Mouse (Mus musculus): ENCODE results near the gene Uqcc2.

The Uqcc2 gene

DNA sequence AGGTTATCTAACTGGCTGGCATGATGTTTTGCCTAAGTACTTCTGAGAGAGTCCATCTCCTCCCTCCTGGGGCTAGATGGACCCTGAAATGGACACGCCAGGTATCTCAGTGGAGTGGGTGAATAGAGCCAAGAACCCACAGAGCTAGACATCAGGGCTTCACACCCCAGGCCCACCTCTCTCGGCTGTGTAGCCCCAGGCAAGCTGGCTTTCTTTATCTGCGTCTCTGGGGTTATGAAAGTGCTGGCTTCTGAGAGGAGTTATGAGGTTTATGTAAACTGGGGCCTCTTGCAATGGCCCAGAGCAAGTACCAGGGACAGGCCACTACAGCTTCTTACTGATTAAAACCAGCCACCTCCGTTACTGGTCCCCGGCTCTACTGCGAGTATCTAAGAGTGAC is 21.2 kb upstream of the Uqcc2 start:
- DNase-seq (ENCODE audit: low read depth) = no peak

DNA sequence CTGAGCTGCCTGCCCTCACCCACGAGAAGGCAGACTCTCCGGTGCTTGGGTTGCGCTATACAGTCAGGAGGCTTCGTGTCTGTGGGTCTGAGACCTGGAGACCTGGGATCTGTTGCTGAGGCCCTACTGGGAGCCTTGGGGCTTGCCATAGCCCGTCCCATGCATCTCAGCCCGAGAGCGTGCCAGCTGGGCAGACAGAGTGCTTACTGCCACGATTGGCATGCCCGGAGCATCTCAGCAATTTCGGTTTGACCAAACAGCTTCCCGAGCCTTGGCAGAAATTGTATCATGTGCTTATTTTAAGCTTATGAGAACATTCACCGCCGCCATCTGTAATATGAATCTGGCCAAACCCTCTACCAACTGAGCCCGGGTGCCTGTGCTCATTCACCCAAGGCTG is 20.5 kb upstream of the Uqcc2 start:
- DNase-seq (ENCODE audit: low read depth) = no peak

DNA sequence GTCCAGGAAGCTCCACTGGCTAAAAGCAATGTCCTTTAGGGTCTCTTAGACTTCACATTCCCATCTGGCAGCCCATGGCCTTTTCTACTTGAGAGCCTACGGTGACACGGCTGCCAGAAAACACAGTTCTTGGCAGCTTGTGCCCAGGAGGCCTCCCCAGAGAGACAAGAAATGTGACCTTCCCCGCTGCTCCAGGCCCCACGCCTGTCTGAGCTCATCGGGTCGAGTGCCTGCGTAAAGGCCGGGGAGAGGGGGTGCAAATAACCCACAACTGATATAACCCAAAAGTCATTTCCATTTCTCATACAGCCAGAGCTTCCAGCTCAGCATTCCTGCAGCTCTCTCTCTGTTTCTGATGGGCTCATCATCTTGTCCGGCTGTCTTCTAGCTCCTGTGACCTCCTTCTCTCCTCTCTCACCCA is 20.1 kb upstream of the Uqcc2 start:
- no peak for DNase-seq (ENCODE audit: low read depth)

DNA sequence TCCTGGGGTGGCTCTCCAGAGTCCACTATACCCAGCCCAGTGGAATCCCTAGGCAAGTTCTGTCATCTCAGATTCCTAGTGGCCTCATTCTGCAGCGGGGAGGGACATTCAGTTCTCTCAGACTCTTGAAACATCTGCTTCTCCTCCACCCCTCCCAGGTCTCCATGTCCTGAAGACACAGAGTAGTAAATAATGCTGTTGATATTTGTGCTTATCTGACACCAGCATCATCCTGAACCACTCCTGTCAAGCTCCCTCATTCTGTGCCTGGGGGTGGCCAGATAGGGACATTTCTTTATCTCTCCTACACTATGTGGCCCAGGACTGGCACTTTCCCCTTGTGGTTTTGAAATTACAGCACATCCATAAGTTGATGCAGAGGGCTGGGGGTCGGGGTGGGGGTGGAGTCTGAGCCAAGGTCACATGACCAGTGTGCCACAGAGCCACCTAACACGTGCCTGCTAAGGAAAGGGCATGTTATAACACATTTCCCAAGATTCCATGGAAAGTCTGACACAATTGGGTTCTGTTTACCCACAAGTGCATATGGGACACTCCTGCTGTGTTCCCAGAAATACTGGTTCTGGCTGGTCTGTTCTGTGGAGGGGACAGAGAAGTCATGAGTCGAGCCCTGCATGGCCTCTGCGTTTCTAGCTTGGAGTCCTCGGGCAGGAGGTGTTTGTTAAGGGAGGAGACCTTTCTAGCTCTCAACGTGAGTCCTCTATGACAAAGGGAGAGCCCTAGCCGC is 19.4 kb upstream of the Uqcc2 start:
- peak; percentile 41 for DNase-seq (ENCODE audit: low read depth)

DNA sequence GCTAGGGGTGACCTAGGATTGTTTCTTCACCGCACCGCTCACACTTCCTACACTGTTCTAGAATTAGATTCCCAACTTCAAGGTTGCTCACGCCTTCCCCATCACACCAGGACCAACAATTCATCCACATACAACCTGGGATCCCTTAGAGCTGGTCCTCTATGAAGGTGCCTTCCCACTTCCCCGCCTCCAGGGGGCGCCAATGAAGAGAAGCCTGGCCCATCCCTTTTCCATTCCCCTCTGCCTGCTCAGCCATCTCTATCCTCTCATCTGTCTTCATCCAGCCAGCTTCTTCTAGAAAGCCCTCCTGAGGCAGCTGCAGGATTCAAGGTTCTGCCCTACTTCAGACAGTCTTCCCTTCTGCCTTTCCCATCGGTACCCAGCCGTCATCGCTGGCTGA is 17.7 kb upstream of the Uqcc2 start:
- peak; percentile 31 for DNase-seq (ENCODE audit: low read depth)

DNA sequence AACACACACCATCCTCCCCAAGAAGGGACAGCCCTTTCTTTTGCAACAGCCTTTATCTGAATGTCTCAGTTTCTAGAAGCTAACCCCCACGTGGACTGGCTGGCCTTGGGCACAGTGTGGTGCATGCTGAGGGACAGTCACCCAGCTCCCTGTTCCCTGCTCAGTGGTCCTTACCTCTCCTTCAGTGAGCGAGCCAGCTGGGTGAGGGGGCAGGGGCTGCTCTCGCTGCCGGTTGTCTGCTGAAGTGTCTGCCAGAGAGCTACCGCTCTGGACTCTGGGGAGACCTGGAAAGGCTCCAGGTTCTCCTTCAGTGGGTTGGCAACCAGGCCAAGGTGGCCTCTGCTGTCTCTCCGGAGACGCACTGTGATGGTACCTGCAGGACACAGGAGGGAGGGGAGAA is 17.2 kb upstream of the Uqcc2 start:
- DNase-seq (ENCODE audit: low read depth) = no peak

DNA sequence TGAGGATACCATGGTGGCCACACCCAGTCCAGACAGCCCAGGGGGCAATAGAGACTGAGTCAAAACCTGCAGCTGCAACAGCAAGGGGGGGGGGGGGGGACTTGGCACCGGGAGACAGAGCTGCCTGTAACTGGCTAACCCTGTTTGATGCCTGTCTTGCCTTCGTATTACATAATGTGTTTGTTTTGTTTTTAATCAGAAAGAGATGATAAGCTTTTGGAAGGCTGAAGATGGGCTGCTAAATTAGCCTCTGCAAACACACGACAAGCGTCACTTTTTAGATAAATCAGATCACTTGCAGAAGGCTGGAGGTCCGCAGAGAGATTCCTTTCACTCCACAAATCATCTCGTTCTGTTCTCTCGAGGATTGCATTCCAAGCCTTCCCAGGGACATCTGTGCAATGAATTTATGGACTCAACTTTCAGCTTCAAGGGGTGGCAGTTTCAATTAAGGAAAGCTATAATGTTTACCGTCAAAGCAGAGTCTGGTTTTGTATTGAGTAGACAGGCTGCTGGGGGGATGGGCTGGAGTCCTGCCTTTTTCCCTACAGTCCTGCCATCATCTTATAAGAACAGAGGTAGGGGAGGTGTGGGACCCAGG is 12.7 kb upstream of the Uqcc2 start:
- no peak for DNase-seq (ENCODE audit: low read depth)

DNA sequence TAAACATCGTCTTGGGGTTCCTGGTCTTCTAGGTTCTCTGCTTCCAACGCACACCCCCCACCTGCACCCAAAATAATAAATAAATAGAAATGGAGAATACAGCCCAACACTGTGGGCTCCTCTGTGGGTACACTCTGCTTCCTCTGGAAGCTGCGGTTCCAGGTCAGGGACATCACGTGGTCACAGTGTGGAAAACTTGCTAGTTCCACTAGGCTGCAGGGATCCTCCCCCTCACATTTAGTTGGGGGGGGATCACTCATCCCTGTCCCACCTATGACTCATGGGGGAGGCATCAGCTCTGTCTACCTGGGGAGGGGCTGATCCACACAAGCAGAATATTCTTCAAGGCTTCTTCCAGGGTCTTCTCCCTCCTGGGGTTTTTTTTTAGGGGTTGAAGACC is 10.4 kb upstream of the Uqcc2 start:
- DNase-seq (ENCODE audit: low read depth) = peak; percentile 21

DNA sequence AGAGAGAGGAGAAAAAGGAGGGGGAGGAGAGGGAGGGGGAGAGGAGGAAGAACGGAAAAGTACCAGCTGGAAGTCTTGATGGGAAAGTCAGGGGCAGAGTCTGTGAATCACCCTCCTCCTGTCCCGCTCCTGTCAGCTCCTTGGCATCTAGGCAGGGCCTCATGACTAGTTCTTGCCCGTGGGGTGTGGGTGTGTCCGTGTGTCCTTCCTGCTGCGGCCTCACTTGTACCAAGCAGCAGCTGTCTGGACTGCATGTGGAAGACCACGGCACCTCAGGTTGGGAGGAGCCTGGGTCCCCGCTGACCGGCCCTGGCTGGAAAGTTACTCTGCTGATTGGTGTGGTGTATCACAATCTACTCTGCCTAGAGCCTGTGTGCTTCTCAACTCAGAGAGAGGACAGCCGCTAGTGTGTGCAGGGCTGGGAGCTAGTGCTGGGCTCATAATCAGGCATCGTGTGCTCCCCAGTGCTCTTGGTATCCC is 8.3 kb upstream of the Uqcc2 start:
- peak; percentile 11 for DNase-seq (ENCODE audit: low read depth)

DNA sequence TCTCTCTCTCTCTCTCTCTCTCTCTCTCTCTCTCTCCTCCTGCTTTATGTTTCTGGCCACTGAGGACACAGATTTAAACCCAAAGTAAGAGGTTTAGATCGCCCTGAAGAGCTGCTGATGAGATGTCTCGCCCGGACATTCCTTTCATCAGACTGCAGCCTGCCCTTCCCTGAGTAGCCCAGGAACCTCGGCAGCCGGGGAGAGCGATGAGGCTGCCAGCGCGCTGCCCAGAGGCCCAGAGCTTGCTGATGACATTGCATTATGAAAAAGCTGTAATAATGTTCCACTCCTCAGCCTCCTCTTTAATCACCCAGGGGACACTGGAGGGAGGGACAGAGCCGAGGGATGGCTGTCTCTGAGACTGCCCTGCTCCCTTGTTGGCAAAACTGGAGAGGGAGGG is 6.5 kb upstream of the Uqcc2 start:
- DNase-seq (ENCODE audit: low read depth) = no peak

DNA sequence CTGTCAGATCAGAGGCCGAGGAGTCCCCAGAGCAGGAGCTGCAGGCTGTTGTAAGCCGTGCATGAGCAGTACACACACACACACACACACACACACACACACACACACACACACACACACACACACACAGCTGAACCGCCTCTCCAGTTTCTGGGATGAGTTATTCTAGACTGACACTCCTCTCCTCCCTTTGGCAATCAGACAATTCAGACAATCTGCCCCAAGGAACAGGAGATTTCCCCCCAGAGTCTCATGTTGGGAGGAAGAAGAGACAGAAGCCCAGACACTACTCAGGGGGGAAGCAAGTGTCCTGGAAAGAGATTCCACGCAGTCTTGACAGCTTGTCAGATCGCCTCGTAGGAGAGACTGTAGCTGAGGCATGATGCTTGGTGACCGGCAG is 5.6 kb upstream of the Uqcc2 start:
- DNase-seq (ENCODE audit: low read depth) = no peak

DNA sequence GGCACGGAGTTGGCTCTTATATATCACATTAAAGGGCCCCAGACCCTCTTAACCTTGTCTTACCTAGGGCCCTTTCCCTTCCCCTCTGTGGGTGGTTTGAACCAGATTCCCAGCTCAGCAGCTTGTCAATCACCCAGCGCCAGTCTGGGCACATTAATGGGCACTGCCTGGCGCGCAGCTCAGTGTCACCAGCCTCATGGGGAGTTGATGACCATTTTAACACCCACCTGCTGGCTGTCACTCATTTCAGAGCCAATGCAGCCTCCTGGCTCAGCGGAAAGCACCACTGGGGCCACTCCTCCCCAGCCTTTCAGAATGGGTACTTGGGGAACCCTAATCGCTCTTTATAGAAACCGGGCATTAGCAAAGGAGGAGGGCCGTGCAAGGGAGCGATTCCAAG is 4.7 kb upstream of the Uqcc2 start:
- no peak for DNase-seq (ENCODE audit: low read depth)

DNA sequence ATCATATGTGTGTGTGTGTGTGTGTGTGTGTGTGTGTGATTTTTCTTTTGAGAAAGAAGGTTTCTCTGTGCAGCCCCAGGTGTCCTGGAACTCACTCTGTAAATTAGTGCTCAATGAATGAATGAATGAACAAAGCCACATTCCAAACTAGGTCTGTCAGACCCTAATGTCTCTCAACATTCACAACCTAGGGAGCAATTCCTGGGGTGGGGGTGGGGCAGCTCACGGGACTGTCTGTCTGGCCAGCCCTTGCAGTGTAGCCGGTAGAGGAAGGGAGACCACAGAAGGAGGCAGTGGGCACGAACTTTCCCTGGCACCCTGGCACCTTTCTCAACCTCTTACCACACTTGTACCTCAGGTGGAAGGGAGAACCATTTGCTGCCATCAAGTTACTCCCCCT is 999 bp upstream of the Uqcc2 start:
- no peak for DNase-seq (ENCODE audit: low read depth)

DNA sequence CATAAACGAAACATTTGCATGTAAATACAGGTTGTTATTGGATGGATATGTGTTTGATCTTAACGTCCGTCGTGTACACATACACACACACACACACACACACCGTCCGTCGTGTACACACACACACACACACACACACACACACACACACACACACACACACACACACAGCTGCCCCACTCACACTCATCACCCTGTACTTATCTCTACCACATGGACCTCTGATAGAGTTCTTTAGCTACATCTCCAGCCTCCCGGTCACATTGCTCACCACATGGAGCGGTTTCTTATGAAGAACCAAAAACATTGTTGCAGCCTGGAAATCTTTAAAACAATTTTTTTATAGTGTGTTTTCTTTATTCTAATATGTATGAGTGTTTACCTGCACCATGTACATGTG is 471 bp upstream of the Uqcc2 start:
- no peak for DNase-seq (ENCODE audit: low read depth)

DNA sequence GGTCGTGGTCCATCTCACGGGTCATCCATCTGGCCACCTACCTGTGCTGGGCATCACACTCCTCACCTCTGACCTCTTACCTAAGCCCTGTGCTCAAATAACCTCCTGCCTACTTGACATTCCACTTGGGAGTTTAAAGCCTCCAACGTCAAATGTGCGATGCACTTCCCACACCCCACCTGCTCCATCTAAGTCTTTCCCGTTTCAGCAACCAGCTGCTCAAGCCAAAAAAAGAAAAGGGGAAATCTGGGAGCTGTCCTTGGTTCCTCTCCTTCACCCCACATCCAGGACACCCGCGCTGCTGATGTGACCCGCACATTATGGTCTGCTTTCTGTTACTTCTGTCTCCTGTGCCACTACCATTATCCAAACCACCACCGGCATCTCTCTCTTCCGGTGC is 1.5 kb downstream of the Uqcc2 start:
- DNase-seq (ENCODE audit: low read depth) = no peak

DNA sequence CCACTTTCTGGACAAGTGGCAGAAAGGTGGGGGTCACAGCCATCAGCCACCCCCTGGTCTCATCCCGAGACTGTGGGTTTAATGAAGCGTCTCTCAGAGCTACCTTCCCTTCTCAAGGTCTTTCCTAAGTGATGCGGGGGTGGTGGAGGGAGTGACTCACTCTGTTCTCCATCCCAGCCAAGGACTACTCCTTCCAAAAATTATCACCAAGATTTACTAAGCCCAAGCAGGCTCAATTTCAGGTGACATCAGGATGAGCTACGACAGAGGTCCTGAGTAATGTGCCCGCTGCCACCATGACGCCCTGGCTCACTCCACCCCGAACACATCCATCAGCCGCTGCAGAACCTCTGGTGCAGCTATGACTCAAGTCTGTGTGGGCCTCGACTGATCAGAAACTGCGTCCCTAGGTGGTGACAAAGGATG is 2.5 kb downstream of the Uqcc2 start:
- no peak for DNase-seq (ENCODE audit: low read depth)

DNA sequence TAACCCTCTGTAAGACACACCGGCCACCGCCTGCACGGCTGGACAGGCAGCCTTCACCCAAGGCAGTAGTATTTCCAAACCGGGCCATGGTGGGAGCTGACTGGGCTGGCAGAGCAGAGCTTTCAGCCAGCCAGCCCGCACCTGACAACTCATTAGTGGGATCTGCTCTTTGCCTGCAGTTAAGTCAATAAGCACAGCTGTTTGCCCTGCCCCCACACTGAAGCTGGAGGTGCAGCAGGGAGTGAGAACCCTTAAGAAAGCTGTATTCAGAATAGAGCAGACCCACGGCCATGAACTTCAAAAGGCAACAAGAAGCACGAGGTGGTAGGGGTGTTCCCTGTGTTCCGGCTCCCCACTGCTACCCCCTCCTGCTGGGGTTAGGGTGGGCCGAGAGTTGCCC is 3.5 kb downstream of the Uqcc2 start:
- DNase-seq (ENCODE audit: low read depth) = no peak

DNA sequence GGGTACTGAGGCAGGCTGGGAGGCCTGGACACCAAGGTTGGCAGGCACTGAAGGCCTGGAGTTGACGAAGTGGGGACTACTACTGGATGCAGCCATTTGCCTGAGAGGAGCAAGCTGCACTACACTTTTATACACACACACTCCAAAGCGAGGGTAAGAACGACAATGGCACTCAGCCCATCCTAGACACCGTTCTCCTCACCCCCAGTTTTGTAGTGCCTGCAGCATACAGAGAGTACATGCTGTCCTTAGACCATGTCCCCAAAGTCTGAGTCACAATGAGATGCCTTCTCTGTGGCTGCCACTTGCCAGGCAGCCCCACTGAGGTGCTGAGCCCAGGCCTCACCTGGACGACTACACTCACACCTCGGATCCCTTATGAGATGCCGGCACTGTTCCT is 3.9 kb downstream of the Uqcc2 start:
- DNase-seq (ENCODE audit: low read depth) = no peak

DNA sequence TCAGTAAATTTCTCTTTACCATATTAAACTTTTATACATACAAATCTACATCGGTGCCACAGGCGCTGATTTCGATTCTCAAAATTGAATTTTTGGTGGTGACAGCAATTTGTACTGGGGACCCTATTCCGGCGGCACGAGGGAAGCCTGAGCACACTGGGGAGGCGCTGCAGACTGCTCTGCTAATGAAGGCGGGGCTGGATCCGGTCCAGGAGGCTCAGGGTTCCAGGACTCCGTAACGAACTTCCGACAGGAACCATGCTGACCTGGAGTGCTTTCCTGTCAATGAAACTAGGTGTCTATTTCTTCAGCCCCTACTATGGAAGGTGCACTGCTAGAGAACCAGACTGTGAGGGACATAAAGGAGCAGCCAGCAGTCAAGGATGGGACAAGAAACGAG is 4.4 kb downstream of the Uqcc2 start:
- no peak for DNase-seq (ENCODE audit: low read depth)

DNA sequence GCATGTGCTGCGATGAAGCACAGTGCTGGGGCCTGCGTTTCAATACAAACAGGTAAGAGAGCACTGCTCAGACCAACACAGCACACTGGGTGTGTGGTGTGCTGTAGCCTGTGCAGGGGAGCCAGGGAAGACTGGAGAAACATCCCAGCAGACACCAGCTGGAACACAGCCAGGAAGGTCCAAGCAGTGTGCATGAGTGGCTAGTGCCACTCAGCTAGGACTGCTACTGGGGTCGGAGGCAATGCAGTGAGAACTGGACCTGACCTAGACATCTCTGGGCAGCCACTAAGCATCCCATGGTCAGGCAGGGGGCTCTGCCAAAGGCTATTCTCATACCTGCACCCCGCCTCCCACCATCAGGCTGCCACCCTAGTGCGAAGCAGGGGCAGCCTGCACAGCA is 5.5 kb downstream of the Uqcc2 start:
- DNase-seq (ENCODE audit: low read depth) = no peak

DNA sequence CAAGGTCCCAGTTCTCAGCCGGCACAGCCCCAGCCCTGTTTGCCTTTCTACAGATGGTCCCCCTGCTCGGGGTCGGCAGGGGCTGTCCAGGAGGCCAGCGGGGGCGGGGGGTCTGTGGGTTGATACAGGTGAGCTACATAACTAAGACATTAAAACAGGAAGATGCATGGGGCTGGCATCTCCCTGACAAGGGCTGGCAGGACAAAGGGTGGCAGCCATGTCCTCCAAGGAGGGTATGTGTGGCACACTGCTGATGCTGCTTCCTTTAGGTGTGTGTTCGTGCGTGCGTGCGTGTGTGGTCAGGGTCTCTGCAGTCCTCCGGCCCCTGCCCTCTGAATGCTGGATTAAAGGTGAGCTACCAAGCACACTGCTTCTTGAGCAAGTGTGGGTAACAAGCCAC is 6.7 kb downstream of the Uqcc2 start:
- no peak for DNase-seq (ENCODE audit: low read depth)

DNA sequence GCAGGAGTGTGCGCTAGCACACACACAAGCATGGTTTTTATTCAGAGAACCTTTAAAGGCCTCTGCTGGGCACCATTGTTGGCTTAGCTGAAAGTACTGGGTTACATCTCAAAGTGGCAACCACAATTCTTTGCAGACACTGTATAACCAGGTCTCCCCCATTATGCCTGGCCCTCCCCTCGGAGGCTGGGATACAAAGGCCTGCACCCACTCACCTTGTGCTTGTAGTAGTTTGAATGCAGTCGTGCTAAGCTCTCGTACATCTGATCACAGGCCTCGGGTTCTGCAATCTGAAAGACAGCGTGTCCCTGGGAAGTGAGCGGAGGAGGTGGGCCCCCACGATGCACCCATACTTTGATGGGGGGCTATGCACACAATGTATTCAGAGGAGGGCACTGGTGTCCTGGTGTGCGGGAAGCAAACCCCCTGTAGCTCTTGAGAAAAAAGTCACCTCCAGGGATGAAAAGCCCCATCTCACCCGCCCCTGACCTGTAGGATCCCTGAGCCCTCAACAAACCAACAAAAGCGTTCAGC is 8.0 kb downstream of the Uqcc2 start:
- no peak for DNase-seq (ENCODE audit: low read depth)

DNA sequence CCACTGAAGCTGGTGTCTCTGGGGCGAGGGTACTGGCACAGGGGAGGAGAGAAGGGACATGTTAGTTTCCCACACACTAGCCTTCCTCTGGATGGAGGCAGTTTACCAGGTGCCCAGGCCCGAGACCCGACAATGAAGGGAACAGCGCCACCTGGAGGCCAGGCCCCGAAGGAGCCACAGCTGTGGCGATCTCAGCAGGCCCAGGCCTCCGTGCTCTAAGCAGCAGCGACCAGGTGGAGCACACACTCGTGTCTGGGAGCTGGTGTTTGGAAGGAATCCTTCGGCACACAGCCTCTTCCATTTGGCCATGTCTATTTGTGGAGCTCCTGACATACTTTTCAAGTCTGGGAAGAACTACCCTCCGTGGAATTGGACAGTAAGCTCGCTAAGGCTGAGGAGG is 8.5 kb downstream of the Uqcc2 start:
- DNase-seq (ENCODE audit: low read depth) = peak; percentile 61

Data from 416B (cell line).